Mouse (Mus musculus) kidney, postnatal 0 days (tissue): ENCODE measurements around the gene Commd1. TPM values are rescaled to one million over a fixed set of nuclear protein-coding genes. Genes with fewer than 3 reads are reported as not detected.

Experiments used
- ATAC-seq: fragments of 200-750 bp; cut with Nextera tagmentation; replicated peaks from 2 replicates; pipeline ENCODE4 v1.8.0; 2017; ENCODE audit warnings: low read depth, moderate number of reproducible peaks, moderate TSS enrichment, moderate library complexity; ENCODE audit not compliant: low FRiP score
- DNase-seq: peaks from one replicate; pipeline ENCODE4 v3.0.0-alpha.2; 2016; ENCODE audit warnings: low spot score
- H3K27ac ChIP-seq: fragments of 300-500 bp; sonication (generic); 2 replicates; pipeline ENCODE4 v1.5.1; 2014; ENCODE audit warnings: mild to moderate bottlenecking
- H3K27me3 ChIP-seq: fragments of 300-500 bp; sonication (generic); 2 replicates; pipeline ENCODE4 v1.6.1; 2014; ENCODE audit warnings: low read length, mixed read lengths; ENCODE audit not compliant: insufficient read depth
- H3K36me3 ChIP-seq: fragments of 300-500 bp; sonication (generic); 2 replicates; pipeline ENCODE4 v1.6.1; 2014; ENCODE audit warnings: low read length, mixed read lengths; ENCODE audit not compliant: insufficient read depth
- H3K4me1 ChIP-seq: fragments of 300-500 bp; sonication (generic); replicated peaks from 2 replicates; pipeline ENCODE4 v1.6.1; 2014; ENCODE audit warnings: antibody characterized with exemption, low read length, mixed read lengths; ENCODE audit not compliant: insufficient read depth
- H3K4me2 ChIP-seq: fragments of 300-500 bp; sonication (generic); 2 replicates; pipeline ENCODE4 v1.6.1; 2014; ENCODE audit warnings: mild to moderate bottlenecking, low read length, moderate library complexity, mixed read lengths
- H3K4me3 ChIP-seq: fragments of 300-500 bp; sonication (generic); replicated peaks from 2 replicates; pipeline ENCODE4 v1.5.1; 2014; ENCODE audit warnings: low read depth, low read length
- H3K9ac ChIP-seq: fragments of 300-500 bp; sonication (generic); 2 replicates; pipeline ENCODE4 v1.6.1; 2014; ENCODE audit warnings: low read depth, low read length
- H3K9me3 ChIP-seq: fragments of 300-500 bp; sonication (generic); replicated peaks from 2 replicates; pipeline ENCODE4 v1.6.1; 2016; ENCODE audit warnings: low read length, inconsistent platforms, mixed read lengths
- CTCF ChIP-seq: IDR thresholded peaks from 2 replicates; pipeline ENCODE4 v1.5.1; 2016; ENCODE audit warnings: antibody characterized with exemption, low read depth, mild to moderate bottlenecking, moderate library complexity
- WGBS: fragments of 180-500 bp; shearing (Covaris S2); extraction: QIAGEN DNeasy Blood & Tissue Kit; methylation state at CpG from one replicate; pipeline ENCODE4 v1.1.7; 2014; 5-methylcytosine and 5-hydroxymethylcytosine counted together
- polyA plus RNA-seq: library from polyadenylated mRNA; unstranded; fragments of >200 nt; fragmentation: Nextera tagmentation; extraction: Ambion mirVana; gene quantifications from 2 replicates; pipeline ENCODE4 v1.2.1, GENCODE M21; 2015

The Commd1 gene
- polyA plus RNA-seq, 1 experiment from 2014 or later: 427 TPM

GRCm38 (mm10) chr11:22982846-22983245 is 664 bp upstream of the Commd1 start:
- Histone ChIP-seq H3K9me3 (no peaks in the 10 kb centered on the region), H3K27ac (no peak overlapping the region), H3K4me3 (no peak overlapping the region), H3K9ac (no peak overlapping the region), H3K4me2 (no peak overlapping the region), H3K27me3 (no peaks in the 10 kb centered on the region), H3K4me1 (peaks cover 8% of the 10 kb centered on the region; the same call in 1 of the 2 replicates), H3K36me3 (no peaks in the 10 kb centered on the region)
- DNase-seq (no peak), ATAC-seq (no peak)
- no peak for TF ChIP-seq CTCF
- 77% methylated on average over 6 of the region's 6 CpGs for WGBS

- 1% methylated on average over 12 of the region's 12 CpGs for WGBS
- peak overlapping the region; percentile 81 for H3K9ac ChIP-seq
- H3K9me3 ChIP-seq: no peaks in the 10 kb centered on the region
- TF ChIP-seq CTCF: no peak
- H3K4me1 ChIP-seq: peaks cover 8% of the 10 kb centered on the region; the same call in 1 of the 2 replicates
- DNase-seq (no peak), ATAC-seq (peak; percentile 42)
- peak overlapping the region; percentile 75 for H3K4me2 ChIP-seq
- no peaks in the 10 kb centered on the region for H3K36me3 ChIP-seq
- no peaks in the 10 kb centered on the region for H3K27me3 ChIP-seq
- peak overlapping the region; percentile 72 for H3K4me3 ChIP-seq
- H3K27ac ChIP-seq: peak overlapping the region; percentile 97
Observed at GRCm38 (mm10) chr11:22981543-22981950, 635 bp downstream of the Commd1 start.

- no peak for ATAC-seq
- no peak for DNase-seq
- 32% methylated on average over 4 of the region's 4 CpGs for WGBS
- no peak for TF ChIP-seq CTCF
- Histone ChIP-seq H3K9me3 (no peaks in the 10 kb centered on the region), H3K4me1 (peaks cover 8% of the 10 kb centered on the region; the same call in 1 of the 2 replicates), H3K27ac (peak overlapping the region; percentile 97; the same call in 1 of the 2 replicates), H3K4me3 (peak overlapping the region; percentile 72), H3K4me2 (peak overlapping the region; percentile 75), H3K27me3 (no peaks in the 10 kb centered on the region), H3K9ac (peak overlapping the region; percentile 81; the same call in 1 of the 2 replicates), H3K36me3 (no peaks in the 10 kb centered on the region; the same call in 1 of the 2 replicates)
Observed at GRCm38 (mm10) chr11:22981041-22981440, 1.1 kb downstream of the Commd1 start.

GRCm38 (mm10) chr11:22979221-22979620 is 3.0 kb downstream of the Commd1 start:
- ATAC-seq: no peak
- WGBS: 88% methylated on average over 1 of the region's 1 CpGs
- Histone ChIP-seq H3K9ac (no peak overlapping the region), H3K9me3 (no peaks in the 10 kb centered on the region), H3K36me3 (no peaks in the 10 kb centered on the region; the same call in 1 of the 2 replicates), H3K4me1 (peaks cover 8% of the 10 kb centered on the region; the same call in 1 of the 2 replicates), H3K27me3 (no peaks in the 10 kb centered on the region), H3K4me3 (no peak overlapping the region), H3K27ac (no peak overlapping the region), H3K4me2 (no peak overlapping the region)
- TF ChIP-seq CTCF: no peak
- DNase-seq: no peak

- no peaks in the 10 kb centered on the region for H3K27me3 ChIP-seq
- no peaks in the 10 kb centered on the region for H3K9me3 ChIP-seq
- H3K27ac ChIP-seq: no peak overlapping the region
- ATAC-seq (no peak), DNase-seq (no peak)
- peaks cover 8% of the 10 kb centered on the region; the same call in 1 of the 2 replicates for H3K4me1 ChIP-seq
- H3K9ac ChIP-seq: no peak overlapping the region
- WGBS: 38% methylated on average over 1 of the region's 1 CpGs
- no peak overlapping the region for H3K4me3 ChIP-seq
- TF ChIP-seq CTCF: no peak
- H3K4me2 ChIP-seq: no peak overlapping the region
- no peaks in the 10 kb centered on the region; the same call in 1 of the 2 replicates for H3K36me3 ChIP-seq
Observed at GRCm38 (mm10) chr11:22978711-22979110, 3.5 kb downstream of the Commd1 start.

- 89% methylated on average over 3 of the region's 3 CpGs for WGBS
- no peak for ATAC-seq
Observed at GRCm38 (mm10) chr11:22978215-22978614, 4.0 kb downstream of the Commd1 start.

More at GRCm38 (mm10) chr11:22978215-22978614, 4.0 kb downstream of the Commd1 start:
- Histone ChIP-seq H3K9ac (no peak overlapping the region), H3K9me3 (no peaks in the 10 kb centered on the region), H3K27me3 (no peaks in the 10 kb centered on the region), H3K27ac (no peak overlapping the region), H3K4me2 (no peak overlapping the region), H3K4me3 (no peak overlapping the region), H3K36me3 (no peaks in the 10 kb centered on the region; the same call in 1 of the 2 replicates), H3K4me1 (peaks cover 8% of the 10 kb centered on the region; the same call in 1 of the 2 replicates)
- DNase-seq: no peak
- TF ChIP-seq CTCF: no peak
